Mouse (Mus musculus): Measurements from ENCODE around the gene Msi2. TPM values are rescaled to one million over a fixed set of nuclear protein-coding genes. Genes with fewer than 3 reads are reported as not detected.

Msi2 gene
- total RNA-seq, 1 experiment from 2014 or later = 97.9 TPM

DNA sequence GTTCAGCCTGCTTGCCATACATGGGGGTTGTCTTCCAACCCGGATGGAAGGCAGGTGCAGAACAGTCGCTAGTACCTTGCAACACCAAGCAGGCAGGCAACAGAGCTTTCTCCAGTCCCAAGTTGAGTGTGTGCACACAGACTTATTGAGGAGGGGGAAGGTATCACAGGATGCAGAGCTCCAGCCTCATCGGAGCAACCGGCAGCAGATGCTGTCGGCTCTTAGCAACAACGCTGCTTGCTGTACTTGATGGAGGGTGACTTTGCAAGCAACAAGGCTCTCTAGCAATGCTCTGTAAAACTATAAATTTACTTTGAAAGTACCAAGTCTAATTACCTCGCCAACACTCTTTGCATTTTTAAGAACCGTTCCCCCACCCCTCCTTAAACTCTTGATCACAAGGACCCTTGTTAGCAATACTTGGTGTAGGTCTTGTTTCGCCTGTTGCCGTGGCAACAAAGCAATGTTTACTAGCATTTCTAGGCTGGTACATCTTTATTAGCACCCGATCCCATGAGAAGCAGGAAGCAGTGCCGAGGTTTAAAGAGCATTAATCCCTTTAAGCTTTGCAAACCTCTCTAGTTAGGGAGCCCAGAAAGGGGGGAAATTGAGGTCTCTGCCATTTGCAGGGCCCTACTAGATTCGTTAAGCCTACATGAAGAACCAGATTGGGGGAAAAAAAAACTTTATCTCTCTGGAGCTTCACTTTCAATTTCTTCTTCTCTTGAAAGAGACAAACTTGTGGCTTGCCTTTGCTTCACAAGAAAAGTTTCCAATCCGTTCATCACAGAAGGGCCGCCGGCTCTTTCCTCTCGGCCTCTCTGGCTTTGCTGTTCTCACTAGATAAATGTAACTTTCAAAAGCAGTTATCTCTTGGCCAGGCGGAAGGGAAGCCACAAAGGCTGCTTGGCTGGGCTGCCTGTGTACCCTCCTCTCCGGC is 263.2 kb downstream of the Msi2 start:
- no peak for ATAC-seq (ENCODE audit: extremely low read depth, insufficient number of reproducible peaks, low FRiP score, poor library complexity, severe bottlenecking)

DNA sequence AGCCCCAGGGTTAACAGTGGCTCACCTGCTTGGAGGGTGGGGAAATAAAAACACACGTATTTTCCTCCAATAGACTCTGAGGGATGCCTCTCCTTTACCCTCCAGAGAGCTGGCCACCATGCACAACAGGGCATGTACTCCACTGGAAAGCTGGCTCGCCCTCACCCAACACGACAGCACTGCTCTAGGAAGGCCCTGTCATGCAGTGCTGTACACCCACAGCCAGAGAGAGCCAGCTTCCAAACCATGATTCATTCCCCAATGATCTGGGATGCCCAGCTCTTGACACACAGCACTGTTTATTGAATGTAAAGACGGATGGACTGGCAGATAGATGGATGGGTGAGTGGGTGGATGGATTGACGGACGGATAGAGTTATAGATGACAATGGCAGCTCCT is 269.1 kb downstream of the Msi2 start:
- no peak for ATAC-seq (ENCODE audit: extremely low read depth, insufficient number of reproducible peaks, low FRiP score, poor library complexity, severe bottlenecking)

DNA sequence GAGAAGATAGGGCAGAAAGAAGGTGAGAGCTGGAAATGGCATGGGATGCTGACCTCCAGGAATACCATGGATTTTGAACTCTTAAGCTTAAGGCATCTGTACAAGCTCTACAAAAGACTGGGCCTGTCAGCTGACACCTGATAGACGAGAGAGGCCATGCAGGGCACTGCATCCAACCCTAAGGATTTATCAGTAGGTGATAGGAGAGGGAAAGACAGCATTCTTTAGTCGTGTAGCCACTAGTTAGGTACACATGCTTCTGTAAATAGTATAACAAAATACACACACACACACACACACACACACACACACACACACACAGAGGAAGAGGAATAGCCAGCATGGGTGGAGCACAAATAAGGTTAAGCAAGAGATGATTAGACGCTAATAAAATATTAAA is 269.7 kb downstream of the Msi2 start:
- no peak for ATAC-seq (ENCODE audit: extremely low read depth, insufficient number of reproducible peaks, low FRiP score, poor library complexity, severe bottlenecking)

DNA sequence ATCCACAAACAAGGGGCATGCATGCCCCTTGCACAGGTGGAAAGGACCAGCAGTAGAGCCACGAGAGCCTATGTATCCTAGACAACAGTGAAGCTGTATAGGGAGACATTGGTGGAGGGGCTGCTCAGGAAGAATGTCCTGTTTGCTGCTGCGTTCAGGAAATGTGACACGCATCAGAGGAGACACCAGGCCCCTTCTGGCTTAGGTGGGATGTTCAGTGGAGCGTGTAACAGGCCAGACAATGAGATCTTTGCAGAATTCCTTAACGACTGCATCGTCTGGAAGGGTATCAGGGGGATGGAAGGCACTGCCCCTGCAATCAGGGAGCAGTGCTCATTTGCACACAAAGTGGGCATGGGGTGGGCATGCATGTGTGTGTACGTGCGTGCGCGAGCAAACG is 271.0 kb downstream of the Msi2 start:
- no peak for ATAC-seq (ENCODE audit: extremely low read depth, insufficient number of reproducible peaks, low FRiP score, poor library complexity, severe bottlenecking)

DNA sequence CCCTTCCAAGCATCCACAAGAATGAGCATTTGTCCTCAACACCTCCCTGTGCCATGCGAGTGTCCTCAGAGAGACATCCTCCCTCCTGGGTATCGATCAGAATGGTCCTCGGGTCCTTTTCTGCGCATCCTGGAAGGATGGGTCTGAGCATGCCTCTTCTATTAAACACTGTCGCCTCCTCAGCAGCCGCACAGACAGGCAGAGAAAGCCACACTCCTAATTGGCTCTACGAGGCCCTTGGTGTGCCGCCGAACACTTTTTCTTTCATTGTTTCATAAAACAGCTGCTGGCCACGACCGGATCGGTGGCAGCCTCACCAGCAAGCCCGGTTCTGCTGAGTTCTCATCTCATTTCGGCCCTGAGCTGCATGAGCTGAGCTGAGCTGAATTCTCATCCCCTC is 274.4 kb downstream of the Msi2 start:
- no peak for ATAC-seq (ENCODE audit: extremely low read depth, insufficient number of reproducible peaks, low FRiP score, poor library complexity, severe bottlenecking)

DNA sequence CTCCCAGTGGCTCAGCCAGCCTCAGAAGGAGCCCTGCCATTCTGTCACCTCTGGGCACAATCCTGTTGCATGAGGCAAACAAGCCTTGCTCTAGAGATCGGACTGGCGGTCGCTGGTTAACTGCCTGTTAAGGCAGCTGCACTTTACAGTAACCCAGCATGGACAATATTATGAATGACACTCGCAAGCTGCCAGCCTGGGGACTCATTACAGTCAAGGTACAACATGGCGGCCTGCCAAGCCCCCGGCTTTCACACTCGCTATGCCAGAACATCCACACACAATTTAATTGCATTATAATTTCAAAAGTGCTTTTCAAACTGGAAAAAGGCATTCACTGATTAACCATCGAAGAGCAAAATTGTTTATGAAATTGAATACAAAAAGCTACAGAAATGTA is 275.0 kb downstream of the Msi2 start:
- no peak for ATAC-seq (ENCODE audit: extremely low read depth, insufficient number of reproducible peaks, low FRiP score, poor library complexity, severe bottlenecking)

DNA sequence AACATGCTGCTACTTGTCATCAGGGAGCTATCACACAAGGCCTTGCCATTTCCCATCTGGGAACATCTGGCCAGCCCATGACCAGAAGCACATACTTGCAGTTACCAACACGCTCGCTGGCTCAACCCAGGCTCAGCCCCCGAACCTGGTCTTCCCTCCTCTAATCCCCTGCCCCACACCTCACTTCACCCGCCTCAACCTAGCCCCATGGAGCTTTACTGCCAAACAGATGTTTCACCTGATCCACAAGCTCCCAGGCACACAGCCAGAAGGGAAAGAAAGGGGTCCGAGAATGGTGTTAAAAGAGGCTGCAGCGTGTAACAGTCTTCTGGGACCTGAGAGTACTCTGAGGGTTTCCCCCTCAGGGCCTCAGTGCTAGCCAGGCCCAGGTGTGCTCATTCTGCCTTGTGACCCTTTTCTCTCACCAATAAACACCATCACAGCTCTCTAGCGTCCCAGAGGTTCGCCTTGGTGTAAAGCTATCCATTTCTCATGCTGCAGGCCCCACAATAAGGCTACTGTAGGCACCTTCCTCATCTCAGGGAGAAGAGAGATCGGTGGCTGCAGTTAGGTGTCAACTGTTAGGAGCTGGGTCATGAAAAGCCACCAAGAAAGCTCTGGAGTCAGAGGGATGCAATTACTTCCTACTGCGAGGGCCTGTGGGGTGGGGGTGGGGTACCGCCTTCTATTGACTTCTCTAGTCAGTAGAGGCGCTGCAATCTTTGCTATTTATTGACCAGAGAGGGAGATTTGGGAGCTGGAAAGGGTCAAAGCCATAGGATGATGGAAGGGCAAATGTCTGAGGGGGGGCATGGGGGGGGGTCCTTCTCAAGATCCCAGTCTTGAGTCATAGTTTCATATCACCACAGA is 276.2 kb downstream of the Msi2 start:
- ATAC-seq (ENCODE audit: extremely low read depth, insufficient number of reproducible peaks, low FRiP score, poor library complexity, severe bottlenecking) = no peak

DNA sequence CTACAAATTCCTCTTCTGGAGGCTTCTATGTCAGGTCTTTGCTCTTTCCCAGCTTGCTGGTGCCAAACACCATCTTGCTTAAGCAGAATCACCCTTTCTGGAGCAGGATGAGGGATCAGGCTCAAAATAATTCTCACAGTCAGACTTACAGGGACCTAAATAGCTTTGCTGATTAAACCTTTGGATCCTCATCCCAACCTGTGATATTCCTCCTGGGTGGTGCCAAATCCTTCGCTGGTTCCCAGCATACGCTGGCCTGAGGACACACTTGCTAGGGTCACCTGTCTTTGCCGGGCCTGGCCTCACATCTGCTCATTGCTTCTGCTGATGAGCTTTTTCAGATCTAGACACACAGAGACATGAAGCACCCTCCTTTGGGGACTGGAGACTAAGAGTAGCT is 279.7 kb downstream of the Msi2 start:
- ATAC-seq (ENCODE audit: extremely low read depth, insufficient number of reproducible peaks, low FRiP score, poor library complexity, severe bottlenecking) = no peak

DNA sequence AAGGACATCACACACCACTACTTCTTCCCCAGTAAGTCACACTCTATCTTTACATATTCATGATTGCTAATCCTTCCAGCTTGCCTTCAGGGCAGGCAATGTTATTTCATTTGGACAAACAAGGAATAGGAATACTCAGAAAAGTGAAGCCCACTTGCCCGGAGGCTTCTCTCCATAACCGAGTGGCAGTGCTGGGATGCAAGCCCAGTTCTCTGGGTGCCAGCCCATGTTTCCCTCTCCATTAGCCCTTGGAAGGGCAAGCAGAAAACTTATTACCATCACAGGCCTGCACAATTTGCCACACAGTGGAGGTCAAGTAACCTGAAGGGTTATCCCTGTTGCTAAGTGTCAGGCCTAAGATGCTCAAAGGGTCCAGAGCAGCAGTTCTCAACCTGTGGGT is 281.7 kb downstream of the Msi2 start:
- ATAC-seq (ENCODE audit: extremely low read depth, insufficient number of reproducible peaks, low FRiP score, poor library complexity, severe bottlenecking) = no peak

DNA sequence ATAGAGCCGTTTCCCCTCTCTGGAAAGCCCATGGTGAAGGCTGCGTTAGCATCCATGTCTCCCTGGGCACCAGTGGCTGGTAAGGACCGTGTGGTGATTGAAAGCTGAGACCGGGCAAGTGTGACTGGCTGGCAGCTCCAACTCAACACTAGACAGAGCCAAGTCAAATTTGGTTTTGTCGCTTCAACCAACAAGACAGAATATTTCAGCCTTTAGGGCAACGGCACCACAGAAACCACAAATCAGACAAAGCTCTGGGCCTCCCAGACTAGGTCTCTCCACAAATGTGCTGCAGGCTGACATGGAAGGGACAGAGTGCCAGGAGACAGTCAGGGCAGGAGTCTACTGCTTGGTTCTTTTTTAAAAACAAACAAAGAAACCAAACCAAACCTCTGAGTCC is 282.8 kb downstream of the Msi2 start:
- no peak for ATAC-seq (ENCODE audit: extremely low read depth, insufficient number of reproducible peaks, low FRiP score, poor library complexity, severe bottlenecking)

DNA sequence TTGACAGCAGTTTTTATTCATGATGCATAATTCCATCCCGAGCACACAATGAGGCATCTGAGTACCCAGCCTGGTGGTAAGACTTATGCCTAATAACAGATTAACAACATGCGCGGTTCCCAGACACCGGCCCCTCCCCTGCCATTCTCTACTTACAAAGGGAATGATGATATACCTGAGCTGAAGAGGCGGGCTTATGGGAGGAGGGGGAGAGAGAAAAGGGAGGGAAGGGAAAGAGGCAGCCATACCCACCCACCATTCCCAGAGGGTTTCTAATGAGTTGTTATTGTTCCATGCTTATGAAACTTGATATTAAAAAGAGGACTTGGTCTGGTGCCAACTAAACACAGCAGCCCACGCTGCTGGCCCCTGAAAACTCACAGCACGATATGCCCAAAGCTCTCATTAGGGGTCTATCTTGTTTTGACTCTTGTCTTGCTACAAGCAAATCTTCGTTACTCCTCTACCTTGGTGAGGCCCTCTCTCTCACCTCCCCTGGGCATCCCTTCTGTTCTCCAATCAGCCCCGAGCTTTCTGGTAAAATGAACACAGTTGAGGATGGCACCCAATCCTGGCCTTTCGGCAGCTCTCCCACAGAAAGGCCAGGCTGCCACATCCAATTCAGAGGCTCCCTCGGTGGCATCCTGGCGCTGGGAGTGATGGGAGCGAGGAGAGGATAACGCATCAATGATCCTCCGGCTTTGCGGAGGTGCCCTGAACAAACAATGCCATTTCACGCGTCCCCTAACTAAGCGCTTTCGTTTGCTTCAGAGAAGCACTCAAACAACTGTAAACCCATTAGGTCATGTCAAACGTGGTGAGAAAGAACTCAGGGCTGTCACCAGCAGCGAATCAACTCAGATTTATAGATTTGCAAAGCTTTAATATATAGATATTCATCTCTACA is 286.7 kb downstream of the Msi2 start:
- ATAC-seq (ENCODE audit: extremely low read depth, insufficient number of reproducible peaks, low FRiP score, poor library complexity, severe bottlenecking) = no peak

DNA sequence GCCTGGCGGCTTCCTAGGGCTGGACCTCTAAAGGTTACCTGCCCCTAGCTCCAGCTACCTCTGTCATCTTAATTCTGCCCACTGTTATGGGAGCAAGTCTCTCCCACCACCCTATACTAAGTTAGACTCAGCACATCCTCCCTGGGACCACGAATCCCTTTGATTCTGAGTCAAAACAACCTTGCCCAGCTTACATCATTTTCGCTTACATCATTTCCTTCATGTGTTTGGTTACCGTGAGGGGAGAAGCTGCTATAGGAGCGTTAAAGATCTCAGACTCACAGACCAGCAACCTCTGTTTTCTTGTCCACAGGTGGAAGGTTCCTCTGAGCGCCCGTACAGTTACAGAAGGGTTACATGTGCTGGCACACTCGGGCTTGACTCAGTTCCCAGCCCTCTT is 288.0 kb downstream of the Msi2 start:
- peak; percentile 14; the same call in 1 of the 2 replicates for ATAC-seq (ENCODE audit: extremely low read depth, insufficient number of reproducible peaks, low FRiP score, poor library complexity, severe bottlenecking)

DNA sequence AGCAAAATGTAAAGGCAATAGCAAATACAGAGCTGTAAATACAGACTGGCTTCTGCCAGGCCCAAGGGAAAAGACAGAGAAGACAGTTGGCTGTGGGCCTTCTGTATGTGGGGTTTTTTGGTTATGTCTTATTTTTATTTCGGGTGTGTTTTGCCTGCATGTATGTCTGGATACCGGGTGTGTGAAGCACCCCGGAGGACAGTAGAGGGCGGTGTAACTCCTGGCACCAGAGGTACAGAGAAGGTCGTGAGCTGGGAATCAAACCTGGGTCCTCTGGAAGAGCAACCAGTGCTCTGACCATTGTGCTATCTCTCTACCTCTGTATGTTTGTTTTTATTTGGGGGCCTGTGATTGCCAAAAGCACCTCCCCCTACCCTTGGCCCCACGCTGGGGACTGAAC is 288.6 kb downstream of the Msi2 start:
- ATAC-seq (ENCODE audit: extremely low read depth, insufficient number of reproducible peaks, low FRiP score, poor library complexity, severe bottlenecking) = no peak

DNA sequence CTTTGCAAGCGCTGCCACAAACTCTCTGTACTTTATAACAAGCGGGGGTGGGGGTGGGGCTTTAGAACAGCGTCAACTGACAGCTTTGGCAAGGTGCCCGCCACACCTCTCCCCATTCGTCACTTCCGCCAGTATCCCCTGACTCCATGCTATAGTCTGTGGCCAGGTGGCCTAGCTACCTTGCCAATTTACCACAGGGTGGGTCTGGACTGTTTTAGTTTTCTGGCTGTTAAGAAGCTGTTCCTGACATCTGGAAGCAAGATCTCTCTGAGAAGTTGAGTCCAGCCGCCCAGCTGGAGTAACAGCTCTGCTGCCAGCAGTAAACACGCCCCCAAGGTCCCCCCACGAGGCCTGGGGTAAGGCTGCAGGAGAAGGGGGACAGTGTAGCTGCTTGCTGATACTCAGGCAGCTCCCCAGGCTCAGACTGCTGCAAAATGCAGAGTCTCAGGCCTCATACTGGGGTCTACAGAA is 292.6 kb downstream of the Msi2 start:
- no peak for ATAC-seq (ENCODE audit: extremely low read depth, insufficient number of reproducible peaks, low FRiP score, poor library complexity, severe bottlenecking)

DNA sequence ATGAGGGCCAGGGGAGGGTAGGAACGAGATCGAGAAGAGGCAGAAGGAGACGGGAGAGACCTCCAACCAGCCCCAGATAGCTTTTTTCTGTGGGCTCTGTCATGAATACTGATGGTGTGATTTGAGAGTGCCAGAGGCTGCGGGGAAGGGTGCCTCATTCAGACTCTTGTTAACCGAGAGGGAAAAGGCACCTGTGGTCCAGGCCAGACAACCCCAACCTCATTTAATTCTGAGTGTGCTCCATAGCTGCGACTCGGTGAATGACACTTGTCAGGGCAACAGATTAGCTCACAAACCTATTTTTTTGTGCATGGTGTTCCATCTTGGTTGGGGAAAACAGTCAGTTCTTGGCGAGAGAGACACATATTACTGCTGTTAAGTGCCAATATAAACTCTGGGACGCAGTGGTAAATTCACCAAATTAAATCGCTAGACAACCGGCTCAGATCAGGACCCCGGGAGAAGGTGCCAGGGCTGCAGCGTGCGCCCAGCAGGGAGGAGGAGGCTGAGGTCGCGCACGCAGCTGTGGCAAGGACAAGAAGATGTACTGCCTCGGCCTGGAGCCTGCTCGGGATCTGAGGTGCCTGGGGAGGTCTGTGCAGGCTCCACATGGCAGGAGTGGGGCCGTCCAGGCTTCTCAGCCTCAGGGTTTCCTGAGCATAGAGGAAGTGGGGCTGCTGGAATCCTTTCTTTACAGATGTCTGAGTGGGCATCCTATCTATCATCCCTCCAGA is 294.1 kb downstream of the Msi2 start:
- ATAC-seq (ENCODE audit: extremely low read depth, insufficient number of reproducible peaks, low FRiP score, poor library complexity, severe bottlenecking) = no peak

DNA sequence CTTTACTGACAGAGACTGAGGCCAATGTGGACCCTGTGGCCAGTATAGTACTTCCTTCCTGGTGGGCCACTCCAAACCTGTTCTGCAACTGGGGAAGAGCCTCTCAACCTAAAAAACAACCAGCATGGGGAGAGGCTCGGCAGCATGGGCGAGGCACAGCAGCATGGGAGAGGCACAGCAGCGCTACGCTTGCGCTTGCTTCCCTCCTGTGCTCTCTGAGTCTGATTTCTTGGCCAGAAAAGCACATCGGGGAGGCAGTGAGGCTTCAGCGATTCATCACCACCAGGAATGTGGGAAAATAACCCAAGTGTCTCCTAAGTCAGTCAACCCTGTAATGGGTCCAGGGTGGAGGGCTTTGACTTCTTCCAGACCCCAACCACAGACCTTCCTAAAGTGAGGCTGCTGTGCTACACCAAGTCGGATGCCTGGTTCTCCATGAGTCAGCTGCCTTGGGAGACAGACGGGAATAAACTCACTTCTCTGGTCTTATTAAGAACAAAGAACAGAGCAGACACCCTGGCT is 297.2 kb downstream of the Msi2 start:
- ATAC-seq (ENCODE audit: extremely low read depth, insufficient number of reproducible peaks, low FRiP score, poor library complexity, severe bottlenecking) = no peak

DNA sequence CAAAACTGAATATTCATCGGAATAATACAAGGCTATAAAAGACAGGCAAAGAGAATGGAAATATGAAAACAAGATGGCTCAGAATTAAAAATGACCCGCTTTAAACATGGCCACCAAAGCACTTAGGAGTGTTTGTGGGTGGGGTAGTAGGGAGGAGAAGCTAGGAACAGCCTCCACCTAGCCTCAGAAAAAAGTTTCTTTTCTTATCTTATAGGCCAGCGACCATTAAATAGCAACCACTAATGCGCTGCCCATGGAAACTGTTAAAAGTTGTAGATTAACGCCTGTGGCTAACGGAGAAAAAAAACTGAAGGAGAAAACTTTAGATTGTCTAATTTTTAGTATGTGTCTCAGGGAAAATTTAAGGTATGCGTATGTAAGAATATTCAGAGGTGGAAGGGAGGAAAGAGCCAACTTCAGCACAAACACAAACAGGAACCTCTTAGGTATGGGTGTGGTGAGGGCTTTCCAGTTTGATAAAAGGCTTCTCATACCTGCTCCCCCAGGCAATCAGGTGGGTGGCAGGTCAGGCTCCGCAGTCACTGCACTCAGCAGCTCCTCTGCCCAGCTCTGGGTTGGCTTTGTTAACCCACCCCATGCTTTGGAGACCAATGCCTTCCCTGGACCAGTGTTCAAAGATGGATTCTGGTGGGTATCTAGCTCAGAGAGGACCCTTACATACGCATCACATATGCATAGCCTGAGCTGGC is 298.5 kb downstream of the Msi2 start:
- no peak for ATAC-seq (ENCODE audit: extremely low read depth, insufficient number of reproducible peaks, low FRiP score, poor library complexity, severe bottlenecking)

Data from neutrophil, adult 5-6 weeks (primary cell).